Mouse (Mus musculus): Measurements from ENCODE around the gene Il4i1. TPM values are rescaled to one million over a fixed set of nuclear protein-coding genes. Genes with fewer than 3 reads are reported as not detected.

The Il4i1 gene
- polyA plus RNA-seq, 1 experiment, result 4.7 TPM

DNA sequence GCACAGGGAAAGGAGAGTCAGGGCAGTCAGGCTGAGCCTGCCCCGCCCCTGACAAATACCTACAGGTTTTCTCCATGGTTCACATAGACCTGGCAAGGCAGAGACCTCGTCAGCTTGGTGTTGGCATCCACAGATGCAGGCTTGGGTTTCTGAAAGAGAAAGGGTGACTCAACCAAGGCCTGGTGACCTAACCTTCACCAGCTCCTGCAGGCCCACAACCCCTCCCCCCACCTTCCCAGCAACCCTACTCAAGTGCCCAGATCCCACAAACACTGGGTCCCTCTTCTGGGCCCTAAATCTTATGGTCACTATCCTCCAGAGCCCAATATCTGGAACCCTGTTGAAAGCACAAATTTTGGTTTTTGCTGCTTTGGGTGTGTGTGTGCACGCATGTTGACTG, 66.8 kb downstream of the Il4i1 start:
- Histone ChIP-seq H3K4me1 (ENCODE audit: control insufficient read depth, insufficient read depth, low read length) (no peaks in the 10 kb centered on the region), H3K36me3 (ENCODE audit: control insufficient read depth, insufficient read depth, low read length, poor library complexity, severe bottlenecking) (peaks cover 24% of the 10 kb centered on the region), H3K27me3 (ENCODE audit: control insufficient read depth, insufficient read depth, low read length, poor library complexity, severe bottlenecking) (no peaks in the 10 kb centered on the region), H3K9me3 (replicated peaks; ENCODE audit: control insufficient read depth, insufficient read depth, low read length, poor library complexity, severe bottlenecking) (no peaks in the 10 kb centered on the region), H3K4me3 (ENCODE audit: low read depth, low read length) (no peak overlapping the region), H3K9ac (ENCODE audit: low read depth, poor library complexity, severe bottlenecking) (no peak overlapping the region), H3K27ac (ENCODE audit: insufficient read depth, low read length) (no peak overlapping the region)
- no peak for TF ChIP-seq POLR2A (IDR thresholded peaks at IDR 0.05; ENCODE audit: insufficient read depth, low read length)
- TF ChIP-seq CTCF (IDR thresholded peaks at IDR 0.05; ENCODE audit: low read depth, low read length), result no peak

DNA sequence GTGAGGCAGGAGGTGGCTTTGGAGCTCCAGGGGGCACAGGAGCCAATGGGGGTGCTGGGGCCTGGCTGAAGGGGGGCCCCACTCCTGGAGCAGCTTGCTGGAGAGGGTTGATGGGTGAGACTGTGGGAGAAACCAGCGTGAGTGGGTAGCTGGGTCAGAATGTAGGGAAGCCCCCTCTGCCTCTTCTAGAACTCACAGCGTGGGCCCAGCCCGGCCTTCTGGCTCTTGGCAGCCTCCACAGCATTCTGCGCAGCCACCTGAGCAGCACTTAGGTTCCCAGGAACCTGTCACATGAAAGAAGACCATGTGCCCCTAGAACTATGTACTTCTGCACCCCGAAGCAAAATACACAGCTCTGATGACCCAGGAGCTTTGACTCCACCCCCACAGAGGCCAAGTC, 68.5 kb downstream of the Il4i1 start:
- H3K9ac ChIP-seq (ENCODE audit: low read depth, poor library complexity, severe bottlenecking), result no peak overlapping the region
- TF ChIP-seq POLR2A (IDR thresholded peaks at IDR 0.05; ENCODE audit: insufficient read depth, low read length) (no peak), EP300 (IDR thresholded peaks at IDR 0.05; ENCODE audit: insufficient read depth, low read depth, low read length) (no peak), CTCF (IDR thresholded peaks at IDR 0.05; ENCODE audit: low read depth, low read length) (no peak)
- no peak overlapping the region for H3K4me3 ChIP-seq (ENCODE audit: low read depth, low read length)
- peaks cover 32% of the 10 kb centered on the region for H3K36me3 ChIP-seq (ENCODE audit: control insufficient read depth, insufficient read depth, low read length, poor library complexity, severe bottlenecking)
- no peaks in the 10 kb centered on the region for H3K9me3 ChIP-seq (replicated peaks; ENCODE audit: control insufficient read depth, insufficient read depth, low read length, poor library complexity, severe bottlenecking)
- no peak overlapping the region for H3K27ac ChIP-seq (ENCODE audit: insufficient read depth, low read length)
- H3K27me3 ChIP-seq (ENCODE audit: control insufficient read depth, insufficient read depth, low read length, poor library complexity, severe bottlenecking), result no peaks in the 10 kb centered on the region
- H3K4me1 ChIP-seq (ENCODE audit: control insufficient read depth, insufficient read depth, low read length), result no peaks in the 10 kb centered on the region

DNA sequence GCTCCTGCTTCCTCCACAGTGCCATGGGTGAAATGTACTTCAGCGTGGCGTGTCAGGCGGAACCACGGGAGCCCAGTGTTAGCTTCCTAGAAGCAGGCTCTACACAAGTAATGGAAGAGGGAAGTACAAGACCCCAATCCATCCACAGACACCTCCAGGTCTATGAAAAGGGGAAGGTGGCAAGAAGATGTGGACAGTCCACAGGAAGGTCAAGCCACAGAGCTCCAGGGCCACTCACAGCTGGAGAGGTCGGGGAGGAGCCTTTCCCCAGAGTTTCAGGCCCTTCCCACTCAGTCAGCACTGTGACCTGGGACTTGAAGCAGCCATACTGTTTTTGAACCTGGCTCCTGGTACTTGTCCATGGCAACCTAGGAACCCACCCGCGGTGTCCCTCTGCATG, 70.8 kb downstream of the Il4i1 start:
- no peak overlapping the region for H3K4me3 ChIP-seq (ENCODE audit: low read depth, low read length)
- H3K27me3 ChIP-seq (ENCODE audit: control insufficient read depth, insufficient read depth, low read length, poor library complexity, severe bottlenecking), result no peaks in the 10 kb centered on the region
- H3K4me1 ChIP-seq (ENCODE audit: control insufficient read depth, insufficient read depth, low read length), result peaks cover 3% of the 10 kb centered on the region
- H3K9ac ChIP-seq (ENCODE audit: low read depth, poor library complexity, severe bottlenecking), result no peak overlapping the region
- H3K9me3 ChIP-seq (replicated peaks; ENCODE audit: control insufficient read depth, insufficient read depth, low read length, poor library complexity, severe bottlenecking), result no peaks in the 10 kb centered on the region
- peaks cover 24% of the 10 kb centered on the region for H3K36me3 ChIP-seq (ENCODE audit: control insufficient read depth, insufficient read depth, low read length, poor library complexity, severe bottlenecking)
- TF ChIP-seq CTCF (IDR thresholded peaks at IDR 0.05; ENCODE audit: low read depth, low read length) (no peak), POLR2A (IDR thresholded peaks at IDR 0.05; ENCODE audit: insufficient read depth, low read length) (no peak), EP300 (IDR thresholded peaks at IDR 0.05; ENCODE audit: insufficient read depth, low read depth, low read length) (no peak)
- H3K27ac ChIP-seq (ENCODE audit: insufficient read depth, low read length), result no peak overlapping the region

DNA sequence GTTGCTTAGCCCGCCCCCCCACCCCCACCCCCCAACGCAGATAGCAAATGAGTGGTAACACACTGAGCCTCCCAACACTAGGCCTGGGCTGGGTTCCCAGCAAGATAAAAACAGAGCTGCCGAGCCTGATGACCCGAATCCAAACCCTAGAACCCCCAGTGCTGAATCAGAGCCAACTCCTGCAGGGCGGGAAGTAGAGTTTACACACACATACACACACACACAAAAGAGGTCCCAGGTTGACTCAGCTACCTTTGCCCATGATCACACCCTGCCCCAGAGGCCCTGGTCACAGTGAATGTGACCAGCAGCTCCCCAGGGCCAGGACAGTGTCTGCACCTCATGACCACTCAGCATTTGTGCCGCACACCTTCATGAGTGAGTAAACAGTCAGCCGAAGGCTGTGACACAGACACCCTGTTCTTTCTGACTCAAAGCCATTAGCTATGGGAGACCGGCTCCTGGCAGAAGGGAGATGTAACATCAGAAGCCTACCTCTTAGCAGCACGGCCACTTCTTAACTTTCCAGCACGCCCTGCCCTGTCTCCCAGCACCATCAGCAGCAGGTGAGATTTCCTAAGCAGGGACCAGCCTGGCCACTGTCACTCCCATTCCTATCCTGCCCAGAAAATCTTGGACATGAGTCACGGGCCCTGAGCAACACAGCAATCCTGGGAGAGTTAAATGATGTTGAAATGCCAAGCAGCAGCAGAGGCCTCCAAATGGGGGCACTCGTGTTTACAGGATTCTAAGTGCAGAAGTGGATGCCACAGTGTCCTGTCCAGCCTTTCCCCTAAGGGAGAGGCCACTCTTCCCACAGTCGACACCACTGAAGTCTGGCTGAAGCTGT, 72.3 kb downstream of the Il4i1 start:
- TF ChIP-seq POLR2A (IDR thresholded peaks at IDR 0.05; ENCODE audit: insufficient read depth, low read length) (no peak), EP300 (IDR thresholded peaks at IDR 0.05; ENCODE audit: insufficient read depth, low read depth, low read length) (no peak), CTCF (IDR thresholded peaks at IDR 0.05; ENCODE audit: low read depth, low read length) (no peak)
- H3K4me1 ChIP-seq (ENCODE audit: control insufficient read depth, insufficient read depth, low read length), result peaks cover 3% of the 10 kb centered on the region
- H3K27me3 ChIP-seq (ENCODE audit: control insufficient read depth, insufficient read depth, low read length, poor library complexity, severe bottlenecking), result no peaks in the 10 kb centered on the region
- no peaks in the 10 kb centered on the region for H3K9me3 ChIP-seq (replicated peaks; ENCODE audit: control insufficient read depth, insufficient read depth, low read length, poor library complexity, severe bottlenecking)
- H3K4me3 ChIP-seq (ENCODE audit: low read depth, low read length), result no peak overlapping the region
- H3K27ac ChIP-seq (ENCODE audit: insufficient read depth, low read length), result no peak overlapping the region
- peaks cover 15% of the 10 kb centered on the region for H3K36me3 ChIP-seq (ENCODE audit: control insufficient read depth, insufficient read depth, low read length, poor library complexity, severe bottlenecking)
- H3K9ac ChIP-seq (ENCODE audit: low read depth, poor library complexity, severe bottlenecking), result no peak overlapping the region

DNA sequence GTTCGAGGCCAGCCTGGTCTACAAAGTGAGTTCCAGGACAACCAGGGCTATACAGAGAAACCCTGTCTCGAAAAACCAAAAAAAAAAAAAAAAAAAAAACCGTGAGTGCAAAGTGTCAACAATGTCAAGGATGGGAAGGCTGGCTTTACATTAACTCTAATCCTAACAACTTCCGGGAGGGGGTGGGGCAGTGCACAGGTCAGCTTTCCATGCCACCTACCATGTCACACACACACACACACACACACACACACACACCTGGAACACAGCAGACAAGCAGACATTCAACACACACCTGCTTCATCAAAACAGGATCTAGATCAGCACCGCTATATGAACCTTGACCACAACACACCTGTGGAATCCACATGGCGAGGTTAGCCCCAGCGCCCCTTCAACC, 74.0 kb downstream of the Il4i1 start:
- H3K27me3 ChIP-seq (ENCODE audit: control insufficient read depth, insufficient read depth, low read length, poor library complexity, severe bottlenecking), result no peaks in the 10 kb centered on the region
- H3K4me3 ChIP-seq (ENCODE audit: low read depth, low read length), result no peak overlapping the region
- peaks cover 3% of the 10 kb centered on the region for H3K4me1 ChIP-seq (ENCODE audit: control insufficient read depth, insufficient read depth, low read length)
- peaks cover 10% of the 10 kb centered on the region for H3K36me3 ChIP-seq (ENCODE audit: control insufficient read depth, insufficient read depth, low read length, poor library complexity, severe bottlenecking)
- H3K9ac ChIP-seq (ENCODE audit: low read depth, poor library complexity, severe bottlenecking), result no peak overlapping the region
- TF ChIP-seq POLR2A (IDR thresholded peaks at IDR 0.05; ENCODE audit: insufficient read depth, low read length) (no peak), EP300 (IDR thresholded peaks at IDR 0.05; ENCODE audit: insufficient read depth, low read depth, low read length) (no peak), CTCF (IDR thresholded peaks at IDR 0.05; ENCODE audit: low read depth, low read length) (no peak)
- no peaks in the 10 kb centered on the region for H3K9me3 ChIP-seq (replicated peaks; ENCODE audit: control insufficient read depth, insufficient read depth, low read length, poor library complexity, severe bottlenecking)
- H3K27ac ChIP-seq (ENCODE audit: insufficient read depth, low read length), result no peak overlapping the region

Other genes with a start within 250 kb of the Il4i1 start
- gene Napsa, start 244.0 kb upstream of the Il4i1 start, polyA plus RNA-seq (2011; ENCODE audit: insufficient read depth, insufficient read length, low read depth, missing spikeins), result 0.97 and 1.1 TPM in 2 replicates
- 12.3 and 15.5 TPM in 2 replicates for gene Kcnc3, start 225.7 kb upstream of the Il4i1 start, polyA plus RNA-seq (2011; ENCODE audit: insufficient read depth, insufficient read length, low read depth, missing spikeins)
- gene Myh14, start 145.5 kb upstream of the Il4i1 start, polyA plus RNA-seq (2011; ENCODE audit: insufficient read depth, insufficient read length, low read depth, missing spikeins), result 14.7 and 16.5 TPM in 2 replicates
- 1.8 and 2.2 TPM in 2 replicates for gene Izumo2, start 107.6 kb upstream of the Il4i1 start, polyA plus RNA-seq (2011; ENCODE audit: insufficient read depth, insufficient read length, low read depth, missing spikeins)
- gene Vrk3, start 68.0 kb upstream of the Il4i1 start, polyA plus RNA-seq (2011; ENCODE audit: insufficient read depth, insufficient read length, low read depth, missing spikeins), result 52.2 and 62.7 TPM in 2 replicates
- 24.4 and 28.4 TPM in 2 replicates for gene Zfp473, start 65.3 kb upstream of the Il4i1 start, polyA plus RNA-seq (2011; ENCODE audit: insufficient read depth, insufficient read length, low read depth, missing spikeins)
- gene Nup62, start 299 bp upstream of the Il4i1 start, polyA plus RNA-seq (2011; ENCODE audit: insufficient read depth, insufficient read length, low read depth, missing spikeins), result 90.6 and 109 TPM in 2 replicates
- 9.6 and 14.6 TPM in 2 replicates for gene Atf5, start 271 bp downstream of the Il4i1 start, polyA plus RNA-seq (2011; ENCODE audit: insufficient read depth, insufficient read length, low read depth, missing spikeins)
- 38.1 and 38.3 TPM in 2 replicates for gene Akt1s1, start 32.6 kb downstream of the Il4i1 start, polyA plus RNA-seq (2011; ENCODE audit: insufficient read depth, insufficient read length, low read depth, missing spikeins)
- 33.9 and 46.7 TPM in 2 replicates for gene Tbc1d17, start 32.7 kb downstream of the Il4i1 start, polyA plus RNA-seq (2011; ENCODE audit: insufficient read depth, insufficient read length, low read depth, missing spikeins)
- 22.3 and 30.3 TPM in 2 replicates for gene Pnkp, start 40.8 kb downstream of the Il4i1 start, polyA plus RNA-seq (2011; ENCODE audit: insufficient read depth, insufficient read length, low read depth, missing spikeins)
- 153 and 160 TPM in 2 replicates for gene Ptov1, start 53.4 kb downstream of the Il4i1 start, polyA plus RNA-seq (2011; ENCODE audit: insufficient read depth, insufficient read length, low read depth, missing spikeins)
- 54.0 and 65.6 TPM in 2 replicates for gene Med25, start 76.3 kb downstream of the Il4i1 start, polyA plus RNA-seq (2011; ENCODE audit: insufficient read depth, insufficient read length, low read depth, missing spikeins)
- 15.5 and 17.5 TPM in 2 replicates for gene Fuz, start 79.7 kb downstream of the Il4i1 start, polyA plus RNA-seq (2011; ENCODE audit: insufficient read depth, insufficient read length, low read depth, missing spikeins)
- gene Ap2a1, start 113.1 kb downstream of the Il4i1 start, polyA plus RNA-seq (2011; ENCODE audit: insufficient read depth, insufficient read length, low read depth, missing spikeins), result 88.5 and 107 TPM in 2 replicates
- gene Tsks, start 126.8 kb downstream of the Il4i1 start, polyA plus RNA-seq (2011; ENCODE audit: insufficient read depth, insufficient read length, low read depth, missing spikeins), result not detected in 2 replicates
- 73.3 and 84.5 TPM in 2 replicates for gene Cpt1c, start 158.5 kb downstream of the Il4i1 start, polyA plus RNA-seq (2011; ENCODE audit: insufficient read depth, insufficient read length, low read depth, missing spikeins)
- gene Prmt1, start 170.2 kb downstream of the Il4i1 start, polyA plus RNA-seq (2011; ENCODE audit: insufficient read depth, insufficient read length, low read depth, missing spikeins), result 461 and 485 TPM in 2 replicates
- 56.1 and 57.5 TPM in 2 replicates for gene Irf3, start 181.3 kb downstream of the Il4i1 start, polyA plus RNA-seq (2011; ENCODE audit: insufficient read depth, insufficient read length, low read depth, missing spikeins)
- gene Bcl2l12, start 182.3 kb downstream of the Il4i1 start, polyA plus RNA-seq (2011; ENCODE audit: insufficient read depth, insufficient read length, low read depth, missing spikeins), result 41.9 and 46.8 TPM in 2 replicates
- 64.2 and 73.2 TPM in 2 replicates for gene Scaf1, start 200.0 kb downstream of the Il4i1 start, polyA plus RNA-seq (2011; ENCODE audit: insufficient read depth, insufficient read length, low read depth, missing spikeins)
- gene Rras, start 201.6 kb downstream of the Il4i1 start, polyA plus RNA-seq (2011; ENCODE audit: insufficient read depth, insufficient read length, low read depth, missing spikeins), result 72.4 and 80.4 TPM in 2 replicates
- 35.0 and 35.5 TPM in 2 replicates for gene Prr12, start 236.5 kb downstream of the Il4i1 start, polyA plus RNA-seq (2011; ENCODE audit: insufficient read depth, insufficient read length, low read depth, missing spikeins)
- gene Nosip, start 246.0 kb downstream of the Il4i1 start, polyA plus RNA-seq (2011; ENCODE audit: insufficient read depth, insufficient read length, low read depth, missing spikeins), result 58.1 and 62.4 TPM in 2 replicates
- gene Prrg2, start 246.3 kb downstream of the Il4i1 start, polyA plus RNA-seq (2011; ENCODE audit: insufficient read depth, insufficient read length, low read depth, missing spikeins), result 7.7 and 12.0 TPM in 2 replicates

Measured in ES-Bruce4 (cell line).